Mouse (Mus musculus) hindbrain, embryonic 14.5 days (tissue): ENCODE measurements around the gene Cped1. TPM values are rescaled to one million over a fixed set of nuclear protein-coding genes. Genes with fewer than 3 reads are reported as not detected.
"Not testable (repeated sequence)": the region's sequence is repeated elsewhere in the genome, so short reads cannot be mapped to it uniquely, and the experiment has no call there.

Experiments
- ATAC-seq: fragments of 200-750 bp; cut with Nextera tagmentation; 2 replicates; pipeline ENCODE4 v1.8.0; 2017; ENCODE audit warnings: moderate number of reproducible peaks, mild to moderate bottlenecking, moderate TSS enrichment, moderate library complexity; ENCODE audit not compliant: low FRiP score
- DNase-seq: peaks from one replicate; pipeline ENCODE4 v3.0.0-alpha.2; 2015; ENCODE audit warnings: low spot score
- H3K27ac ChIP-seq: fragments of 300-500 bp; sonication (generic); 2 replicates; pipeline ENCODE4 v1.5.1; 2014; ENCODE audit warnings: mild to moderate bottlenecking, moderate library complexity
- H3K27me3 ChIP-seq: fragments of 300-500 bp; sonication (generic); 2 replicates; pipeline ENCODE4 v1.6.1; 2014; ENCODE audit warnings: mild to moderate bottlenecking, low read length, mixed read lengths; ENCODE audit not compliant: control insufficient read depth, insufficient read depth
- H3K36me3 ChIP-seq: fragments of 300-500 bp; sonication (generic); replicated peaks from 2 replicates; pipeline ENCODE4 v1.6.1; 2014; ENCODE audit not compliant: control insufficient read depth, insufficient read depth
- H3K4me1 ChIP-seq: fragments of 300-500 bp; sonication (generic); replicated peaks from 2 replicates; pipeline ENCODE4 v1.6.1; 2014; ENCODE audit warnings: antibody characterized with exemption, low read length, mixed read lengths; ENCODE audit not compliant: control insufficient read depth, insufficient read depth
- H3K4me2 ChIP-seq: fragments of 300-500 bp; sonication (generic); replicated peaks from 2 replicates; pipeline ENCODE4 v1.6.1; 2014; ENCODE audit warnings: mild to moderate bottlenecking, moderate library complexity
- H3K4me3 ChIP-seq: fragments of 300-500 bp; sonication (generic); replicated peaks from 2 replicates; pipeline ENCODE4 v1.5.1; 2014; ENCODE audit warnings: mild to moderate bottlenecking, low read length
- H3K9ac ChIP-seq: fragments of 300-500 bp; sonication (generic); 2 replicates; pipeline ENCODE4 v1.6.1; 2014
- H3K9me3 ChIP-seq: fragments of 300-500 bp; sonication (generic); 2 replicates; pipeline ENCODE4 v1.6.1; 2016; ENCODE audit warnings: low read length; ENCODE audit not compliant: control insufficient read depth
- WGBS: fragments of 180-500 bp; shearing (Covaris S2); extraction: QIAGEN DNeasy Blood & Tissue Kit; methylation state at CpG from one replicate; pipeline ENCODE4 v1.1.7; 2014; 5-methylcytosine and 5-hydroxymethylcytosine counted together
- polyA plus RNA-seq: library from polyadenylated mRNA; unstranded; fragments of >200 nt; fragmentation: Nextera tagmentation; extraction: Ambion mirVana; gene quantifications from 2 replicates; pipeline ENCODE4 v1.2.1, GENCODE M21; 2014

Cped1 gene
- polyA plus RNA-seq, 1 experiment from 2014 or later = 5.0 TPM

DNA sequence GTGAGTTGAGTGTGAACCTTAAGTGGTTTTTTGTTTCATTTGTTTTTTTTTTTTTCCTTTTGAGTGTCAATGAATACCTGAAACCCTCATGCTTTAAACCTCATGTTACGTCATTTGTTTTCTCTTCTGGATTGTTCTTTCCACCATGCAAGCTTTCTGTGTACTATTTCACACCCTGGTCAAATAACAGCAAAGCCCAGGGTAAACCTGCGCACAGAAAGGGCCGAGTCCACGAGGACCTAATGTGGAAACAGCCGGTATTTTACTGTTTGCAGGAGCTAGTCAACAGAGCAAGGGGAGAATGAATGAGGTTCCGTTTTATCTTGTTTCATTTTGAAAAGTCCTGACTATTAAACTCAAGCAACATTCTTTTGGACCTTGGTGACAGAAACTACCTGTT, 128.4 kb downstream of the Cped1 start:
- Histone ChIP-seq H3K36me3 (no peaks in the 10 kb centered on the region), H3K27me3 (no peaks in the 10 kb centered on the region), H3K27ac (no peak overlapping the region), H3K4me3 (no peak overlapping the region), H3K4me1 (no peaks in the 10 kb centered on the region), H3K9ac (no peak overlapping the region), H3K9me3 (no peaks in the 10 kb centered on the region), H3K4me2 (no peak overlapping the region)
- 95% methylated on average over 6 of the region's 6 CpGs for WGBS
- no peak for DNase-seq
- ATAC-seq = no peak

DNA sequence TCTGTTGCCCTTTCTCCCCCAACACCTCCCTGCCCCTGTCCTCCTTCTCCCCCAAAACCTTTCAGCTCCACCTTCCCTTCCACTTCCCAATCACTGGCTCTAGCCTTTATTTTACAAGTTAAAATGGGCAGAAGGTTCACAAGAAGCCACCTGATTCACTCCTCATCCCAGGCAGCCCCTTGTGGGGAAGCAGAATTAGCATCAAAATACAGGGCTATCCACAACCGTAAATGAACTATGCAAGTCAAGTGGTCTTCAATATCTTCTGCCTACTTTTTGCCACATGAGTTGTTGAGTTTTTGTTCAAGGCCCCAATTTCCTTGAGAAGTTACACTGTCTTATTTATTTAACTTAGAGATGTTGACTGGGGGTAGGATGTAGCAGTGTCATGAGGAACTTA, 131.0 kb downstream of the Cped1 start:
- H3K9ac ChIP-seq = no peak overlapping the region
- 56% methylated on average over 1 of the region's 1 CpGs for WGBS
- no peak overlapping the region for H3K27ac ChIP-seq
- no peak for ATAC-seq
- no peaks in the 10 kb centered on the region for H3K36me3 ChIP-seq
- H3K27me3 ChIP-seq = no peaks in the 10 kb centered on the region
- no peaks in the 10 kb centered on the region for H3K4me1 ChIP-seq
- H3K9me3 ChIP-seq = no peaks in the 10 kb centered on the region
- no peak overlapping the region for H3K4me3 ChIP-seq
- DNase-seq = no peak
- no peak overlapping the region for H3K4me2 ChIP-seq

DNA sequence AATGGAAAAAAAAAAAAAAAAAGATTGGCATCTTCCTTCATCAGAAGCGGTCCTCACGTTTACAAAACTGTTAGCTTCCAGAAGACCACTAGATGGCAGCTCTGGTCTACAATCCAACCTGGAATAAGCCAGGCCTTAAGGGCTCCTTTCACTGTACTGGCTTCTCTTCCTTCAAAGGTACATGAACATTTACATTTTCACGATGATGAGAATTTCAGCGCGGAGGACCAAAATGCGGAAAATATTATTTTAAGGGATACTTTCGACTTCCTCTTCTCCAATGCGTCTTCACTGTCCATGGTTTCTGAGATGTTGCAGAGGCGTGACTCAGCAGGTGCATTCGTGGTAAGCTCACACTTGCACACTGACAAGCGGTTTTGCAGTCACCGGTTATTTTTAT, 136.4 kb downstream of the Cped1 start:
- H3K27me3 ChIP-seq = no peaks in the 10 kb centered on the region
- DNase-seq = peak; percentile 90
- H3K4me2 ChIP-seq = 0 out of 2 replicates have a peak overlapping the region, but pooled peaks have one; percentile 23
- peak; percentile 87 for ATAC-seq
- H3K36me3 ChIP-seq = no peaks in the 10 kb centered on the region
- H3K9me3 ChIP-seq = no peaks in the 10 kb centered on the region
- no peak overlapping the region for H3K9ac ChIP-seq
- H3K27ac ChIP-seq = no peak overlapping the region
- WGBS = 40% methylated on average over 12 of the region's 12 CpGs
- H3K4me1 ChIP-seq = no peaks in the 10 kb centered on the region
- no peak overlapping the region for H3K4me3 ChIP-seq

GRCm38 (mm10) chr6:22122693-22123092, 137.0 kb downstream of the Cped1 start:
- no peaks in the 10 kb centered on the region for H3K36me3 ChIP-seq
- H3K4me1 ChIP-seq = no peaks in the 10 kb centered on the region
- ATAC-seq (no peak), DNase-seq (no peak)
- no peak overlapping the region for H3K4me2 ChIP-seq
- H3K9ac ChIP-seq = no peak overlapping the region
- H3K27me3 ChIP-seq = no peaks in the 10 kb centered on the region
- H3K9me3 ChIP-seq = no peaks in the 10 kb centered on the region
- no peak overlapping the region for H3K4me3 ChIP-seq
- H3K27ac ChIP-seq = no peak overlapping the region
- 93% methylated on average over 1 of the region's 1 CpGs for WGBS

GRCm38 (mm10) chr6:22123332-22123731, 137.6 kb downstream of the Cped1 start:
- Histone ChIP-seq H3K27me3 (no peaks in the 10 kb centered on the region), H3K4me2 (no peak overlapping the region), H3K4me1 (no peaks in the 10 kb centered on the region), H3K9me3 (no peaks in the 10 kb centered on the region), H3K27ac (no peak overlapping the region), H3K9ac (no peak overlapping the region), H3K36me3 (no peaks in the 10 kb centered on the region), H3K4me3 (no peak overlapping the region)
- ATAC-seq = no peak
- no peak for DNase-seq
- WGBS = 69% methylated on average over 3 of the region's 3 CpGs

DNA sequence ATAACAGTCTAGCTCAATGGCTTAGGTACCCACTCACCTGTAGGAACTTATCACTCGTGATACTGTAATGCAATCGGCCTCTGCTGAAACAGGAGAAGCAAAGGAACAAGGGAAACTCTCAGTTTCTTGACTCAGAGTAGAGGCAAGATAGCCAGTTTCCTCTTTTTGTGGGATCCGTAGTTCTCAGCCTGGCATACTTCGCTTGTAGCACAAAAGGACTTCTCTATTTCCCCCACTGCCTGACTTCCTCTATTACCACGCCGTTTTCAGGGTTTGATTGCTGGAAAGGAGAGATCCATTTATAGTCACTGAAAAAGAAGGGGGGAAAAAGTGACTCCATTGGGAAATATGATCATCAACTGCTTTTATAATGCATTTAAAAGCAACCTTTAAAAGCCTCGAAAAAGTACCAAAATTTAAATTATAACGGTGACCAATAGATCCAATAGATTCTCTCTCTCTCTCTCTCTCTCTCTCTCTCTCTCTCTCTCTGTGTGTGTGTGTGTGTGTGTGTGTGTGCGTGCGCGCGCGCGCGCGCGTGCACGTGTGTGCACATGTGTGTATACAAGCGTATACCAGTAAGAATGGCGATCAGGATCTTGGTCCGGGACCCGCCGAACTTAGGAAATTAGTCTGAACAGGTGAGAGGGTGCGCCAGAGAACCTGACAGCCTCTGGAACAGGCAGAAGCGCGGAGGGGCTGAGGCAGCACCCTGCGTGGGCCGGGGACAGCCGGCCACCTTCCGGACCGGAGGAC, 139.0 kb downstream of the Cped1 start:
- H3K4me1 ChIP-seq, DNase-seq, H3K9me3 ChIP-seq, H3K9ac ChIP-seq, ATAC-seq, H3K36me3 ChIP-seq, H3K27ac ChIP-seq, H3K27me3 ChIP-seq, H3K4me2 ChIP-seq, H3K4me3 ChIP-seq: not testable (repeated sequence)
- WGBS = 85% methylated on average over 24 of the region's 31 CpGs

- Histone ChIP-seq H3K27me3 (no peaks in the 10 kb centered on the region), H3K36me3 (no peaks in the 10 kb centered on the region), H3K9ac (no peak overlapping the region), H3K4me1 (no peaks in the 10 kb centered on the region), H3K9me3 (no peaks in the 10 kb centered on the region), H3K27ac (no peak overlapping the region), H3K4me2 (no peak overlapping the region), H3K4me3 (no peak overlapping the region)
- DNase-seq = peak; percentile 18
- ATAC-seq = no peak
- 79% methylated on average over 10 of the region's 10 CpGs for WGBS
These were observed 149.4 kb downstream of the Cped1 start for GRCm38 (mm10) chr6:22135038-22135631.

GRCm38 (mm10) chr6:22136805-22137204, 151.1 kb downstream of the Cped1 start:
- Histone ChIP-seq H3K4me1 (no peaks in the 10 kb centered on the region), H3K27ac (no peak overlapping the region), H3K4me3 (no peak overlapping the region), H3K36me3 (no peaks in the 10 kb centered on the region), H3K27me3 (no peaks in the 10 kb centered on the region), H3K4me2 (no peak overlapping the region), H3K9me3 (no peaks in the 10 kb centered on the region), H3K9ac (no peak overlapping the region)
- peak; percentile 51 for ATAC-seq
- WGBS = 37% methylated on average over 10 of the region's 10 CpGs
- DNase-seq = no peak

DNA sequence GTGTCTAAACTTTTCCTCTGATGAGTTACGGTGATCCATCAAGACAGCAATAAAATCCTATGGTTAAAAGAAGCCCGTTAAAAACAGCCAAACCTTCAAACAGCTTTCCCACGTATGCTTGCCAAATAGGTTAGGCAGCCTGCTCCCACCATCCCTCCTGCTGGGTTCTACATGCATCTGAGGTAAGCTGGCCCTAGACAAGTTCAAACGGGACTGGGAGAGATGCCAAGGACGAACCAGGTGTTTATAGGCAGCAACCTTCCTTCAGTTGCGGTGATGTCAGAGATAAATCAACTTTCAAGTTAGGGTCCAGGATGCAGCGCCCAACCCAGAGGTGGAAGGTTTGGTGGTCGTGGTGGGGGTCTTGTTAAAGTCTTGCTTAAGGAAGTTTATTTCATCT, 155.1 kb downstream of the Cped1 start:
- Histone ChIP-seq H3K27me3 (no peaks in the 10 kb centered on the region), H3K9me3 (no peaks in the 10 kb centered on the region), H3K36me3 (no peaks in the 10 kb centered on the region), H3K4me2 (no peak overlapping the region), H3K4me1 (no peaks in the 10 kb centered on the region), H3K9ac (no peak overlapping the region), H3K27ac (no peak overlapping the region), H3K4me3 (no peak overlapping the region)
- DNase-seq (no peak), ATAC-seq (no peak)
- WGBS = 77% methylated on average over 8 of the region's 8 CpGs
